Mouse (Mus musculus) B cell, adult (primary cell): ENCODE results near the gene Spin2g. TPM values are rescaled to one million over a fixed set of nuclear protein-coding genes. Genes with fewer than 3 reads are reported as not detected.

Experiments
- total RNA-seq: library from RNA; stranded (reverse); gene quantifications from 4 replicates; pipeline ENCODE4 v1.2.4, GENCODE M21; 2023; ENCODE audit not compliant: inconsistent age

The Spin2g gene
- not detected in 4 replicates for total RNA-seq

GRCm38 (mm10) chrX:34238633-34239032, at the start of gene Spin2g:
Gene Spin2g (minus strand): TSS chrX:34238733.

Other genes with a start within 250 kb of the Spin2g start
- not detected in 4 replicates for gene Btbd35f9, start 77.2 kb downstream of the Spin2g start, total RNA-seq
- not detected in 4 replicates for gene Btbd35f8, start 211.8 kb upstream of the Spin2g start, total RNA-seq